Mouse (Mus musculus) midbrain, postnatal 0 days (tissue): ENCODE data around the gene Slx1b. TPM values are rescaled to one million over a fixed set of nuclear protein-coding genes. Genes with fewer than 3 reads are reported as not detected.

Source experiments
- ATAC-seq: fragments of 200-750 bp; cut with Nextera tagmentation; 2 replicates; pipeline ENCODE4 v1.8.0; 2017; ENCODE audit warnings: moderate number of reproducible peaks, mild to moderate bottlenecking, moderate TSS enrichment, moderate library complexity; ENCODE audit not compliant: low FRiP score
- DNase-seq: peaks from one replicate; pipeline ENCODE4 v3.0.0-alpha.2; 2015; ENCODE audit warnings: low spot score
- H3K27ac ChIP-seq: fragments of 300-500 bp; sonication (generic); 2 replicates; pipeline ENCODE4 v1.5.1; 2014; ENCODE audit warnings: low read depth, mild to moderate bottlenecking, low read length, mixed read lengths
- H3K27me3 ChIP-seq: fragments of 300-500 bp; sonication (generic); 2 replicates; pipeline ENCODE4 v1.6.1; 2014; ENCODE audit warnings: low read length, control low read depth, mixed read lengths; ENCODE audit not compliant: insufficient read depth
- H3K36me3 ChIP-seq: fragments of 300-500 bp; sonication (generic); 2 replicates; pipeline ENCODE4 v1.6.1; 2014; ENCODE audit warnings: low read length, control low read depth, mixed read lengths; ENCODE audit not compliant: insufficient read depth
- H3K4me1 ChIP-seq: fragments of 300-500 bp; sonication (generic); 2 replicates; pipeline ENCODE4 v1.6.1; 2014; ENCODE audit warnings: mild to moderate bottlenecking, control low read depth, antibody characterized with exemption, low read length, mixed read lengths; ENCODE audit not compliant: insufficient read depth
- H3K4me2 ChIP-seq: fragments of 300-500 bp; sonication (generic); 2 replicates; pipeline ENCODE4 v1.6.1; 2014; ENCODE audit warnings: low read depth, mild to moderate bottlenecking, low read length, mixed read lengths; ENCODE audit not compliant: poor library complexity, severe bottlenecking
- H3K4me3 ChIP-seq: fragments of 300-500 bp; sonication (generic); 2 replicates; pipeline ENCODE4 v1.5.1; 2014; ENCODE audit warnings: low read depth, mild to moderate bottlenecking, low read length, moderate library complexity
- H3K9ac ChIP-seq: fragments of 300-500 bp; sonication (generic); replicated peaks from 2 replicates; pipeline ENCODE4 v1.6.1; 2014; ENCODE audit warnings: mild to moderate bottlenecking, low read length, moderate library complexity, mixed read lengths; ENCODE audit not compliant: poor library complexity, severe bottlenecking
- H3K9me3 ChIP-seq: fragments of 300-500 bp; sonication (generic); 2 replicates; pipeline ENCODE4 v1.6.1; 2016; ENCODE audit warnings: low read length, control low read depth
- CTCF ChIP-seq: IDR thresholded peaks from 2 replicates; pipeline ENCODE4 v1.5.1; 2016; ENCODE audit warnings: antibody characterized with exemption, mild to moderate bottlenecking
- WGBS: fragments of 180-500 bp; shearing (Covaris S2); extraction: QIAGEN DNeasy Blood & Tissue Kit; methylation state at CpG from one replicate; pipeline ENCODE4 v1.1.7; 2014; 5-methylcytosine and 5-hydroxymethylcytosine counted together
- polyA plus RNA-seq: library from polyadenylated mRNA; unstranded; fragments of >200 nt; fragmentation: Nextera tagmentation; extraction: Ambion mirVana; gene quantifications from 2 replicates; pipeline ENCODE4 v1.2.1, GENCODE M21; 2015
- total RNA-seq: library from RNA; depleted of rRNA; stranded (reverse); fragments of >200 nt; gene quantifications from 2 replicates; pipeline ENCODE4 v1.2.3, GENCODE M21; 2014; rRNA removed

Gene Slx1b
- total RNA-seq, result 21.7 and 25.0 TPM in 2 replicates
- 10.9 and 11.1 TPM in 2 replicates for polyA plus RNA-seq

DNA sequence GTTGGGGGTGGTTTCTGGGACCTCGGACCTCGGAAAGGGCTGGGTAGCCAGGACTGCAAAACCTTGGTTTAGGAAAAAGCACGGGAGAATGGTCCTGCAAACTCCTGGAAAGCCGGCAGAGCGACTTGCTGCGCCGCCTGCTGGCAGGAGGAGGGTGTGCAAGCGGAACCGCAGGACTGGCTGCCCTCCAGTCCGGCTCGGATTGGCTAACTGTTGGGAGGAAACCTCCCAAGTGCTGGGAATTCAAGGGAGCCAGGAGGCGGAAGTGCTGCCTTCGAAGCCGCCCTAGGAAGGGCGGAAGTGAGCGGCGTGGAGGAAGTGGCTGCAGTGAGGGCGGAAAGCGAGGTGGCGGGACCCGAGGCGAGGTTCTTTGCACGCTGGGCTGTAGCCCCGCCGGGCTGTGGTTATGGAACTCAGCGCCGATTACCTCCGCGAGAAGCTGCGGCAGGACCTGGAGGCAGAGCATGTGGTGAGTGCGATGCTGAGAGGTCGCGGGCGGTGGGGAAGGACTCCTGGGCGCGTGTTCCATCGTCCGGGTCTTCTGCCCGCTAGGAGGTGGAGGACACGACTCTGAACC, at the start of gene Slx1b:
Slx1b (minus strand) TSS at position 154 of the 577 bp plus-strand sequence.
- Histone ChIP-seq H3K27me3 (no peaks in the 10 kb centered on the region), H3K36me3 (peaks cover 31% of the 10 kb centered on the region), H3K4me1 (peaks cover 7% of the 10 kb centered on the region; the same call in 1 of the 2 replicates), H3K4me2 (peak within 1 kb of the TSS; percentile 82), H3K27ac (peak within 1 kb of the TSS; percentile 86), H3K9me3 (no peaks in the 10 kb centered on the region), H3K4me3 (peak within 1 kb of the TSS; percentile 75), H3K9ac (peak within 1 kb of the TSS; percentile 78)
- ATAC-seq (peak; percentile 94), DNase-seq (peak; percentile 99)
- peak; percentile 97 for TF ChIP-seq CTCF
- WGBS, result 0% methylated on average over 33 of the region's 40 CpGs

DNA sequence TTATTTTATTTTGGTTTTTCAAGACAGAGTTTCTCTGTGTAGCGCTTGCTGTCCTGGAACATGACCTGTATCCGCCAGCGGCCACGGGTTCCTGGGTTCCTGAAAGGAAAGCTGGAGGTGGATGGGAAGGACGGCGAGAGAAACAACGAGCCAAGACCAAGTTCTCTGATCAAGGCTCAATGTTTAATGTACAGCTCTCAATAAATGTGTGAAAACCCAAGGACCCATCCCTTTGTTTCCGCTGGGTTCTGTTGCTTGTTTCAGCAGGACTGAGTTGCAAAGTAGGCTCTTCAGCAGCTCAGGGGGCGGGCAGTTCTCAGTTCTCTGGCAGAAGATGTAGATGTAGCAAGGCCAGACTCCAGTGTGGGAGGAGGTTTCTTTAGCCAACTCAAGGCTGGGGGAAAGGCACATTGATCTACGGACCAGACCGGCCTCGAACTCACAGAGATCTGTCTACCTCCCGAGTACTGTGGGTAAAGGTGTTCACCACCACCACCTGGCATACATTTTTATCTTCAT, 46.4 kb upstream of the Slx1b start:
- Histone ChIP-seq H3K36me3 (no peaks in the 10 kb centered on the region), H3K4me3 (no peak overlapping the region), H3K4me1 (no peaks in the 10 kb centered on the region), H3K9ac (no peak overlapping the region), H3K9me3 (no peaks in the 10 kb centered on the region), H3K27me3 (no peaks in the 10 kb centered on the region), H3K27ac (no peak overlapping the region), H3K4me2 (no peak overlapping the region)
- 93% methylated on average over 13 of the region's 13 CpGs for WGBS
- no peak for TF ChIP-seq CTCF
- no peak for ATAC-seq
- DNase-seq, result no peak

DNA sequence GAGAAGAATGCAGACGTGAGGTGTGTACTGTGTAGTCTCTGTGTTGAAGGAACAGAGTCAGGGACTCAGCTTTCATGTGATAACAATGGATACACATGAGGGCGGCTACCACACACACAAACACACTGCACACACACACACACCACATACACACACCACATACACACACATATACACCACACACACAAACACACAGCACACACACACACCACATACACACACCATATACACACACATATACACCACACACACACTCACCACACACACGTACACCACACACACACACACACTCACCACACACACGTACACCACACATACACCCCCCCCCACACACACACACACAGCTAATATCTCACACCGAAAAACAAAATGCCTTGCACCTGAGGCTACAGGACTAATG, 45.9 kb upstream of the Slx1b start:
- ATAC-seq (no peak), DNase-seq (no peak)
- Histone ChIP-seq H3K27me3 (no peaks in the 10 kb centered on the region), H3K9ac (no peak overlapping the region), H3K4me1 (no peaks in the 10 kb centered on the region), H3K27ac (no peak overlapping the region), H3K4me2 (no peak overlapping the region), H3K4me3 (no peak overlapping the region), H3K36me3 (no peaks in the 10 kb centered on the region), H3K9me3 (no peaks in the 10 kb centered on the region)
- TF ChIP-seq CTCF, result no peak
- 89% methylated on average over 5 of the region's 5 CpGs for WGBS

DNA sequence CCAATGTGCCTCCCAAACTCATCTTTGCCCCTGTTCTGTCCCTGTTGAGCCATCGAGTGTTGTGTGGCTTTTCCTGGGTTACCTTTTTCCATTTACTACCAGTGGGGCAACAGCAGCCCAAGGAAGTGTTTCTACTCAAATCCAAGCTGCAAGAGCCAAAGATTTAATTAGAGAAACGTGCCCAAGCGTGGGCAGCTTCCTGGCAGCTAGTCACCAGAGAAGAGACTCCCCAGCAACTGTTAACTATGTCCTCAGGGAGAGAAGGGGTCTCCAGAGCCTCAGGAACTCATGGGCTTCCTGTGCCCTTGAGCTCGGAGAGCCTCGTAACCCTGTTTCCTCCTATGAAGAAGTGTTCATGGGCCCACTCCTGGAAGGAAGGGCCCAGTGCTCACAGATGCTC, 45.4 kb upstream of the Slx1b start:
- Histone ChIP-seq H3K9me3 (no peaks in the 10 kb centered on the region), H3K4me1 (no peaks in the 10 kb centered on the region), H3K4me3 (no peak overlapping the region), H3K9ac (no peak overlapping the region), H3K27me3 (no peaks in the 10 kb centered on the region), H3K36me3 (no peaks in the 10 kb centered on the region), H3K4me2 (no peak overlapping the region), H3K27ac (no peak overlapping the region)
- ATAC-seq (no peak), DNase-seq (no peak)
- TF ChIP-seq CTCF, result no peak
- 79% methylated on average over 5 of the region's 5 CpGs for WGBS

DNA sequence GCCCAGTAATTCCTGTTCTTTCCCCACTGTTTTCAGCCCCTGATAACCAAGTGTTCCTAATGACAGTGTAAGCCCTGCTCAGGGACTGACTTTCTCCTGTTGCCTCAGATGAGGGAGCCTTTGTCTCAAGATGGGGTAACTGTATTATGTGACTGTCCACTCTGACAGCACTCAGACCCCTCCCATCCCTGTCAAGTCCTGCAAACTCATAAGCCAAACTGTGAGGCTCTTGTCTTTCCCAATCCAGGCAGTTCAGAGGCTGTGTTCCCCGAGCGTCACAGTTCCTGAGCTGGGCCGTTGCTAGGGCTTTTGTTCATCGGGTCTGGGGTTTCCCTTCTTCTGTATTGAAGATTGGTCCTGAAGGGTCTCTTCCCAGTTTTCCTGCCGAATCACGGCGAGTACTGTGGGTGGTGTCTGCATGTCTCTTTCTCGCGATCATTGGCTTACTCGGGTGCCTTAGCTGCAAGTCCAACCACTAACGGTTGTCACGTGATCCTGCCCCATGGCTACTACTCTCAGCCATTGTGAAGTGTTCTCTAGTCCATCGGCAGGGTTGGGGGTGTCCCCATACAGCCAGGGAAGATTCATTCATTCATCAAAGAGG, 44.6 kb upstream of the Slx1b start:
- no peak for TF ChIP-seq CTCF
- H3K4me2 ChIP-seq, result no peak overlapping the region
- ATAC-seq (no peak; the same call in 1 of the 2 replicates), DNase-seq (peak; percentile 9)
- no peaks in the 10 kb centered on the region for H3K9me3 ChIP-seq
- H3K27me3 ChIP-seq, result no peaks in the 10 kb centered on the region
- no peaks in the 10 kb centered on the region for H3K4me1 ChIP-seq
- 63% methylated on average over 13 of the region's 13 CpGs for WGBS
- H3K27ac ChIP-seq, result no peak overlapping the region
- H3K4me3 ChIP-seq, result no peak overlapping the region
- H3K9ac ChIP-seq, result no peak overlapping the region
- no peaks in the 10 kb centered on the region for H3K36me3 ChIP-seq

DNA sequence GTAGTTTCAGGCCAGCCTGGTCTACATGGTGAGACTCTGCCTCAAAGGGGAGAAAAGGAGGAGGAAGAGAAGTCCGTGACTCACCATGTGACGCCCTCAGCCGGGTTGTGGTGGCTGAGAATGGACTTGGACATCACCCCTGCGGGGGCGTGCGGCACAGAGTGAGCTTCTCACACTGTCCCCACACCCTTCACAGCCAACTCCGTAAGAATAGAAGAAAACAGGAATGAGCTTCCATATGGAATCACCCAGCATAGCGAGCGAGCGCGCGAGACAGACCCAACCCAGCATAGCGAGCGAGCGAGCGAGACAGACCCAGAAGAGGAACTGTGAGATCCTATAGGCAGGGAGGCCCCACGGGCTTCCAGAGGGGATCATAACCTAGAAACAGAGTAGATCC, 44.0 kb upstream of the Slx1b start:
- no peak overlapping the region for H3K9ac ChIP-seq
- WGBS, result 79% methylated on average over 17 of the region's 17 CpGs
- no peak for TF ChIP-seq CTCF
- H3K27ac ChIP-seq, result no peak overlapping the region
- DNase-seq (no peak), ATAC-seq (no peak)
- no peak overlapping the region for H3K4me3 ChIP-seq
- H3K4me2 ChIP-seq, result no peak overlapping the region
- H3K9me3 ChIP-seq, result no peaks in the 10 kb centered on the region
- no peaks in the 10 kb centered on the region for H3K27me3 ChIP-seq
- H3K4me1 ChIP-seq, result no peaks in the 10 kb centered on the region
- H3K36me3 ChIP-seq, result no peaks in the 10 kb centered on the region
